Mouse (Mus musculus) small intestine, adult 2 months (tissue): ENCODE results near the gene Zfp1.

ENCODE experiments used
- CTCF ChIP-seq: fragments of 200-500 bp; IDR thresholded peaks from 2 replicates; pipeline ENCODE4 v1.5.1; 2012; ENCODE audit warnings: low read depth, mild to moderate bottlenecking, control low read depth, inconsistent platforms, low read length, moderate library complexity, mixed read lengths; ENCODE audit not compliant: insufficient replicate concordance, insufficient read length; ENCODE audit errors: extremely low read depth
- POLR2A ChIP-seq: fragments of 200-500 bp; IDR thresholded peaks from 2 replicates; pipeline ENCODE4 v1.6.1; 2012; ENCODE audit warnings: low read depth, mild to moderate bottlenecking, control low read depth, inconsistent platforms, low read length, moderate library complexity

GRCm38 (mm10) chr8:111627923-111628322 lies 15.3 kb upstream of the Zfp1 start:
- no peak for TF ChIP-seq POLR2A
- TF ChIP-seq CTCF, result no peak
